Mouse (Mus musculus): ENCODE measurements around the gene Stxbp2.

- no peak for TF ChIP-seq CTCF (IDR thresholded peaks at IDR 0.05; ENCODE audit: low read depth, low read length)
- no peak for TF ChIP-seq POLR2A (IDR thresholded peaks at IDR 0.05; ENCODE audit: extremely low read depth, insufficient read depth, low read length)
Observed at GRCm38 (mm10) chr8:3665507-3665906, 34.8 kb downstream of the Stxbp2 start, which contains the start of gene Mcemp1.

Measured in liver, adult 2 months (tissue).